Mouse (Mus musculus) liver, postnatal 0 days (tissue): ENCODE measurements around the gene Ntn5. TPM values are rescaled to one million over a fixed set of nuclear protein-coding genes. Genes with fewer than 3 reads are reported as not detected.

Experiments
- ATAC-seq: fragments of 200-750 bp; cut with Nextera tagmentation; 2 replicates; pipeline ENCODE4 v1.8.0; 2017; ENCODE audit warnings: mild to moderate bottlenecking, moderate library complexity
- DNase-seq: peaks from one replicate; pipeline ENCODE4 v3.0.0-alpha.2; 2016
- H3K27ac ChIP-seq: fragments of 300-500 bp; sonication (generic); 2 replicates; pipeline ENCODE4 v1.5.1; 2014; ENCODE audit warnings: antibody characterized with exemption, moderate library complexity, mild to moderate bottlenecking, low read depth
- H3K27me3 ChIP-seq: fragments of 300-500 bp; sonication (generic); 2 replicates; pipeline ENCODE4 v1.6.1; 2014; ENCODE audit warnings: low read length, control low read depth, mixed read lengths; ENCODE audit not compliant: insufficient read depth
- H3K36me3 ChIP-seq: fragments of 300-500 bp; sonication (generic); replicated peaks from 2 replicates; pipeline ENCODE4 v1.6.1; 2014; ENCODE audit warnings: mild to moderate bottlenecking, control low read depth, low read length, moderate library complexity, mixed read lengths; ENCODE audit not compliant: insufficient read depth
- H3K4me1 ChIP-seq: fragments of 300-500 bp; sonication (generic); 2 replicates; pipeline ENCODE4 v1.6.1; 2014; ENCODE audit warnings: antibody characterized with exemption, mild to moderate bottlenecking, control low read depth; ENCODE audit not compliant: insufficient read depth
- H3K4me2 ChIP-seq: fragments of 300-500 bp; sonication (generic); 2 replicates; pipeline ENCODE4 v1.6.1; 2014; ENCODE audit warnings: low read depth, mild to moderate bottlenecking, low read length, moderate library complexity, mixed read lengths
- H3K4me3 ChIP-seq: fragments of 300-500 bp; sonication (generic); 2 replicates; pipeline ENCODE4 v1.5.1; 2014; ENCODE audit warnings: low read depth, low read length
- H3K9ac ChIP-seq: fragments of 300-500 bp; sonication (generic); replicated peaks from 2 replicates; pipeline ENCODE4 v1.6.1; 2014; ENCODE audit warnings: mild to moderate bottlenecking, moderate library complexity
- H3K9me3 ChIP-seq: fragments of 300-500 bp; sonication (generic); 2 replicates; pipeline ENCODE4 v1.6.1; 2016; ENCODE audit warnings: mild to moderate bottlenecking, control low read depth, low read length, mixed read lengths
- CTCF ChIP-seq: sonication (generic); IDR thresholded peaks from 2 replicates; pipeline ENCODE4 v1.5.1; 2016; ENCODE audit warnings: antibody characterized with exemption, low read depth
- EP300 ChIP-seq: IDR thresholded peaks from 2 replicates; pipeline ENCODE4 v1.6.1; 2016; ENCODE audit warnings: antibody characterized with exemption, low read depth, mild to moderate bottlenecking
- WGBS: fragments of 180-500 bp; shearing (Covaris S2); extraction: QIAGEN DNeasy Blood & Tissue Kit; methylation state at CpG from one replicate; pipeline ENCODE4 v1.1.7; 2014; ENCODE audit not compliant: insufficient replicate concordance; 5-methylcytosine and 5-hydroxymethylcytosine counted together
- polyA plus RNA-seq: library from polyadenylated mRNA; unstranded; fragments of >200 nt; fragmentation: Nextera tagmentation; extraction: Ambion mirVana; gene quantifications from 2 replicates; pipeline ENCODE4 v1.2.1, GENCODE M21; 2015

Gene Ntn5
- polyA plus RNA-seq, 1 experiment from 2014 or later, result not detected

GRCm38 (mm10) chr7:45726419-45726818 is 42.6 kb downstream of the Ntn5 start:
- no peak for ATAC-seq
- TF ChIP-seq CTCF (no peak), EP300 (no peak)
- Histone ChIP-seq H3K27ac (no peak overlapping the region), H3K27me3 (no peaks in the 10 kb centered on the region), H3K4me1 (peaks cover 5% of the 10 kb centered on the region; the same call in 1 of the 2 replicates), H3K36me3 (peaks cover 4% of the 10 kb centered on the region), H3K9ac (no peak overlapping the region), H3K9me3 (no peaks in the 10 kb centered on the region), H3K4me2 (no peak overlapping the region), H3K4me3 (no peak overlapping the region)
- no peak for DNase-seq
- WGBS, result 93% methylated on average over 10 of the region's 10 CpGs

- H3K36me3 ChIP-seq, result peaks cover 4% of the 10 kb centered on the region
- TF ChIP-seq CTCF (no peak), EP300 (no peak)
These were observed 43.8 kb downstream of the Ntn5 start for GRCm38 (mm10) chr7:45727625-45728024.

GRCm38 (mm10) chr7:45730727-45731431 is 47.1 kb downstream of the Ntn5 start:
- Histone ChIP-seq H3K27me3 (no peaks in the 10 kb centered on the region), H3K4me2 (no peak overlapping the region), H3K9me3 (no peaks in the 10 kb centered on the region), H3K27ac (no peak overlapping the region), H3K36me3 (no peaks in the 10 kb centered on the region), H3K4me3 (no peak overlapping the region), H3K9ac (no peak overlapping the region), H3K4me1 (peaks cover 5% of the 10 kb centered on the region; the same call in 1 of the 2 replicates)
- TF ChIP-seq CTCF (peak; percentile 73), EP300 (no peak)
- ATAC-seq, result peak; percentile 61
- WGBS, result 29% methylated on average over 16 of the region's 16 CpGs
- peak; percentile 73 for DNase-seq

More at GRCm38 (mm10) chr7:45727625-45728024, 43.8 kb downstream of the Ntn5 start:
- no peak for DNase-seq
- WGBS, result 59% methylated on average over 3 of the region's 3 CpGs
- Histone ChIP-seq H3K9me3 (no peaks in the 10 kb centered on the region), H3K4me3 (no peak overlapping the region), H3K27me3 (no peaks in the 10 kb centered on the region), H3K27ac (no peak overlapping the region), H3K4me1 (peaks cover 5% of the 10 kb centered on the region; the same call in 1 of the 2 replicates), H3K9ac (no peak overlapping the region), H3K4me2 (no peak overlapping the region)
- ATAC-seq, result no peak

- Histone ChIP-seq H3K9ac (no peak overlapping the region), H3K4me3 (no peak overlapping the region), H3K27ac (no peak overlapping the region), H3K9me3 (no peaks in the 10 kb centered on the region), H3K27me3 (no peaks in the 10 kb centered on the region), H3K36me3 (no peaks in the 10 kb centered on the region), H3K4me1 (no peaks in the 10 kb centered on the region; the same call in 1 of the 2 replicates), H3K4me2 (no peak overlapping the region)
- WGBS, result 54% methylated on average over 5 of the region's 5 CpGs
- ATAC-seq (no peak), DNase-seq (no peak)
- no peak for TF ChIP-seq CTCF
- TF ChIP-seq EP300, result no peak
These were observed 49.7 kb downstream of the Ntn5 start for GRCm38 (mm10) chr7:45733477-45733876.

GRCm38 (mm10) chr7:45739162-45739763 is 55.4 kb downstream of the Ntn5 start:
- WGBS, result 6% methylated on average over 9 of the region's 9 CpGs
- H3K4me1 ChIP-seq, result 0 out of 2 replicates have a peak, but pooled peaks cover 6% of the 10 kb centered on the region
- no peak overlapping the region for H3K27ac ChIP-seq
- ATAC-seq (peak; percentile 75), DNase-seq (peak; percentile 89)
- H3K9ac ChIP-seq, result no peak overlapping the region
- H3K27me3 ChIP-seq, result no peaks in the 10 kb centered on the region
- H3K4me3 ChIP-seq, result no peak overlapping the region
- no peak overlapping the region for H3K4me2 ChIP-seq
- TF ChIP-seq EP300 (no peak), CTCF (peak; percentile 91)
- H3K9me3 ChIP-seq, result no peaks in the 10 kb centered on the region
- H3K36me3 ChIP-seq, result no peaks in the 10 kb centered on the region

- Histone ChIP-seq H3K27ac (no peak overlapping the region), H3K9me3 (no peaks in the 10 kb centered on the region), H3K4me3 (no peak overlapping the region), H3K27me3 (no peaks in the 10 kb centered on the region), H3K4me2 (no peak overlapping the region), H3K9ac (no peak overlapping the region), H3K36me3 (no peaks in the 10 kb centered on the region), H3K4me1 (0 out of 2 replicates have a peak, but pooled peaks cover 6% of the 10 kb centered on the region)
- ATAC-seq, result no peak
- TF ChIP-seq EP300 (no peak), CTCF (no peak)
- DNase-seq, result no peak
- WGBS, result 68% methylated on average over 10 of the region's 10 CpGs
These were observed 56.0 kb downstream of the Ntn5 start for GRCm38 (mm10) chr7:45739820-45740219.
